Mouse (Mus musculus) testis, adult 2 months (tissue): Measurements from ENCODE around the gene Trim40.

Experiments
- CTCF ChIP-seq: fragments of 200-500 bp; IDR thresholded peaks from 2 replicates; pipeline ENCODE4 v1.5.1; 2012; ENCODE audit warnings: low read depth, mild to moderate bottlenecking, inconsistent platforms, low read length, moderate library complexity; ENCODE audit not compliant: control insufficient read depth, insufficient read depth, insufficient replicate concordance
- POLR2A ChIP-seq: fragments of 200-500 bp; IDR thresholded peaks from 2 replicates; pipeline ENCODE4 v1.6.1; 2012; ENCODE audit warnings: low read depth, mild to moderate bottlenecking, inconsistent platforms, low read length, moderate library complexity; ENCODE audit not compliant: control insufficient read depth

DNA sequence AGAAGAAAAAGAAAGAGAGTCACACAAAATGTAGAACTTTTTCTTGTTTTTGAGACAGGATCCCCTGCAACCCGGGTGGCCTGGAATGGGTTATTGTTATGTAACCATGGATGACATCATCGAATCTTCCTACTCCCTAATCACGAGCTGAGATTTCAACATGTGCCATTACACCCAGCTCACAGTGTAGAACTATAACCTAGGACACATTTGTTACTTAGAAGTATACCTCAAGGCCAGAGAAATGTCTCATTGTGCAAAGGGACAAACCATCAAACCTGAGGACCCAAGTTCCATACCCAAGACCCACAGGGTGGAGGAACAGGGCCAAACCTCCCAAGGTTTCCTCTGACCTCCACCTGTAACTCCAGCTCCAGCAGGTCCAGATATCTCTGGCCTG is 13.7 kb upstream of the Trim40 start:
- TF ChIP-seq POLR2A, result no peak
- TF ChIP-seq CTCF, result no peak
